Mouse (Mus musculus) layer of hippocampus, postnatal 10 days (tissue): ENCODE measurements around the gene Gm27179. TPM values are rescaled to one million over a fixed set of nuclear protein-coding genes. Genes with fewer than 3 reads are reported as not detected.
"Not testable (repeated sequence)": the region's sequence is repeated elsewhere in the genome, so short reads cannot be mapped to it uniquely, and the experiment has no call there.

ENCODE experiments used
- DNase-seq, 2 experiments: peaks; one replicate each; pipeline ENCODE4 v3.0.0; 2021; ENCODE audit warnings: low spot score in 2 of 2
- long read RNA-seq: library from polyadenylated mRNA; stranded (forward); transcript quantifications from one replicate; pipeline ENCODE4 v2.0.0, GENCODE M21; 2023
- total RNA-seq, 2 experiments: library from RNA; stranded (reverse); gene quantifications; 2 replicates each; pipeline ENCODE4 v1.2.3; 2021

Gm27179 gene
- total RNA-seq = not detected
- long read RNA-seq = 0 reads

- DNase-seq = not testable (repeated sequence)
Measured at GRCm38 (mm10) chr14:69512449-69512848, at the start of gene Gm27179. TSS of gene Gm27179 (minus strand) at chr14:69512549.

GRCm38 (mm10) chr14:69557550-69557949 is 45.2 kb upstream of the Gm27179 start:
- not testable (repeated sequence) for DNase-seq

- DNase-seq = not testable (repeated sequence)
Measured at GRCm38 (mm10) chr14:69556820-69557219, 44.5 kb upstream of the Gm27179 start.

GRCm38 (mm10) chr14:69555110-69555831 is 42.9 kb upstream of the Gm27179 start, which contains the start of gene Entpd4b:
TSS of gene Entpd4b (plus strand) at chr14:69555424.
- not testable (repeated sequence) for DNase-seq

GRCm38 (mm10) chr14:69547310-69547709 is 35.0 kb upstream of the Gm27179 start:
- not testable (repeated sequence) for DNase-seq

GRCm38 (mm10) chr14:69545052-69545451 is 32.7 kb upstream of the Gm27179 start:
- DNase-seq = not testable (repeated sequence)

GRCm38 (mm10) chr14:69544033-69544432 is 31.7 kb upstream of the Gm27179 start:
- DNase-seq = not testable (repeated sequence)

GRCm38 (mm10) chr14:69542695-69543094 is 30.3 kb upstream of the Gm27179 start:
- not testable (repeated sequence) for DNase-seq

- not testable (repeated sequence) for DNase-seq
Measured at GRCm38 (mm10) chr14:69540113-69540512, 27.8 kb upstream of the Gm27179 start.

- not testable (repeated sequence) for DNase-seq
Measured at GRCm38 (mm10) chr14:69536539-69536938, 24.2 kb upstream of the Gm27179 start.

- not testable (repeated sequence) for DNase-seq
Measured at GRCm38 (mm10) chr14:69526202-69526601, 13.9 kb upstream of the Gm27179 start.

- DNase-seq = not testable (repeated sequence)
Measured at GRCm38 (mm10) chr14:69523001-69523400, 10.7 kb upstream of the Gm27179 start.

- not testable (repeated sequence) for DNase-seq
Measured at GRCm38 (mm10) chr14:69520810-69521209, 8.5 kb upstream of the Gm27179 start.

- not testable (repeated sequence) for DNase-seq
Measured at GRCm38 (mm10) chr14:69507000-69507399, 5.3 kb downstream of the Gm27179 start.

- not testable (repeated sequence) for DNase-seq
Measured at GRCm38 (mm10) chr14:69503174-69503573, 9.2 kb downstream of the Gm27179 start, which contains the start of gene Gm16867. TSS of gene Gm16867 (minus strand) at chr14:69503362.

- DNase-seq = not testable (repeated sequence)
Measured at GRCm38 (mm10) chr14:69502440-69503150, 9.8 kb downstream of the Gm27179 start.

- DNase-seq = not testable (repeated sequence)
Measured at GRCm38 (mm10) chr14:69496259-69496658, 16.1 kb downstream of the Gm27179 start.

- DNase-seq = not testable (repeated sequence)
Measured at GRCm38 (mm10) chr14:69494946-69495345, 17.4 kb downstream of the Gm27179 start.

- not testable (repeated sequence) for DNase-seq
Measured at GRCm38 (mm10) chr14:69494522-69494921, 17.8 kb downstream of the Gm27179 start.

- not testable (repeated sequence) for DNase-seq
Measured at GRCm38 (mm10) chr14:69488001-69488400, 24.3 kb downstream of the Gm27179 start.

- not testable (repeated sequence) for DNase-seq
Measured at GRCm38 (mm10) chr14:69485466-69486135, 26.7 kb downstream of the Gm27179 start.
